Mouse (Mus musculus): ENCODE data around the gene Ces3a. TPM values are rescaled to one million over a fixed set of nuclear protein-coding genes. Genes with fewer than 3 reads are reported as not detected.
"Not testable (repeated sequence)": the region's sequence is repeated elsewhere in the genome, so short reads cannot be mapped to it uniquely, and the experiment has no call there.

The Ces3a gene
- total RNA-seq, 2 experiments from 2014 or later: not detected

- intact Hi-C loops (cut with DNase I): no loop called here
- DNase-seq: no peak
Measured at GRCm38 (mm10) chr8:105088581-105088980, 40.2 kb downstream of the Ces3a start.

DNA sequence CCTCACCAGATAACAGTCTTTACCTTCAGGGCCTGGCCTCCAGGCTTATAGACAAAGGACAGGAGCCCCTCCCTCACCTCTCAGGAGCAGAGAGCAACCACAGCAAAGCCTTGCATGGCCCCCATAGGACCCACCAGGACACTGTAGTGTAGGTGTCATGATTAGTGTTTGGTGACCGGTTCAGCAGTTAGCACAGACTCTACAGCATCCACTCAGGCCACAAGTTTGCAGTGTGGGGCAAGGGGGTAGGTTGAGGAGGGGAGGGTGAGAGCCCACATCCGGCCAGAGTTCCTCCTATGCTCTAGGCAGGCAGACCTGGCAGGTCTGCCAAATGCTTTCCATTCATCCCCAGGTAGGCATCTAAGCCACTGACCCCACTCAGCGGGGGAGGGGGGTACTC is 45.6 kb downstream of the Ces3a start:
- intact Hi-C loops (cut with DNase I): no loop called here
- no peak for DNase-seq

DNA sequence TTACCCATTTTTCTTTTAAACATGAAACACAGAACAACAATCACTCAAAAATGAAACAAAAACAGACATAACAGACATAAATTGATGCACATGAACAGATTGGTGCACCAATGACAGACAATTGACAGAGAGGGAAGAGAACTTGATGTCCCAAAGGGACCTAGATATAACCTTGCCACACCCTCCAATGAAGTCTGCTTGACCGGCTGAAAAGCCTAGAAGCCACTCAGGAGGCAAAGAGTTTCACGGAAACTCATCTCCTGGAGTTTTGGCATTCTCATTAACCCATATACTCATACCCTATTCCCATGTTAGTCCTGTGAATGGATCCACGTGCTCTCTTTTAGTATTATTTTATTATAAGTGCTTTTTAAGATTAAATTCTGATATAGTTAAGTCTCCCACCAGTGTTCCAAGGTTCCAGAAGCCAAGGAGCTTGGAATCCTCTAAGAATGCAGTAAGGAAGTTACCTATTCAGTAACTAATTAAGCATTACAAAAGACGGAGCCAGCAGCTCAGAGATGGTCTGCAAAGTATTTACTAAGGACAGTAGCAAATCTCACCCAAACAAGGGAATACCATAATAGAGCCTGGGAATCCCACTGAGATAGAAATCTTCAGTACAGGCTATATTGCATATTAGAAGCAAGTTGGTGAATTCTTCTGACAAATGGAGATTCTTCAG is 53.8 kb downstream of the Ces3a start:
- intact Hi-C loops (cut with DNase I); DNase-seq: not testable (repeated sequence)

DNA sequence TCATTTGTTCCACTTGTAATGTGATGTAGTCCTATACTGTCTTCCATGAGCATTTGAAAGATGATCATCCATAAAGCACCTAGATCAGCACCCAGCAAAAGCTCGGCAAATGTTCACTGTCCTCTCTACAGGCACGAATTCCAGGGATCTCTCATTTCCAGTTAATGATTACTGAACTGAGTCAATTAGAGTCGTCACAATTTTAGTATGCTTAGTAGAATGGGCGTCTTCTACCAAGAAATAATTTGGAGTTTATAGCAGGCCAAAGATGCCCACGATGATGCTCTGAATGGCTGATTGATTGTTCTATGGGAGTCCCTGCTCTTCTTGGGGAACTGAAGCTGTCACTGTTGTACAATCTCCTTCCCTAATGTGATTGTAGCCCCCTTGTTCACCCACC is 55.3 kb downstream of the Ces3a start:
- intact Hi-C loops (cut with DNase I); DNase-seq: not testable (repeated sequence)

DNA sequence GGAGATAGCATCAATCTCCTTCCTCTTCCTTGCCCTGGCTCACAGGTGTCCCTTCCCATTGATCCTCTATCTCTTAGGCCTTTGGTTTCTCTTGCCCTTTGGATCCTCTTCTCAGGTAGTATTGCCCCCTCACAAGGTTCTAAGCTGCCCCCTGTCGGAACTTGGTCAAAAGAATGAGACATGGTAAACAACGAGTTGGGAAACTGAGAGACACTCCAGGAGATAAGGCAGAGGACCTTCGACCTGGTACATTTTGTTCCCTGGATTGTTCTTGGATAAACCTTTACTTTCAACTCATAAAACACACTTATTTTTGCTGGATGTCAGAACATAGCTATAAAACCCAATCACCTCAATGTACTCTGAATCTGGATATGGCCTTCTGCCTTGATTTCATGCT is 55.8 kb downstream of the Ces3a start:
- DNase-seq: no peak
- intact Hi-C loops (cut with DNase I): no loop called here

Other genes with a start within 250 kb of the Ces3a start
- under 1 TPM; 0.39 to 0.43 TPM for gene Ces2b, start 217.0 kb upstream of the Ces3a start, total RNA-seq (2021)
- not detected for gene Ces2c, start 201.5 kb upstream of the Ces3a start, total RNA-seq (2021)
- 1 to 10 TPM; 1.0 TPM for gene Ces2e, start 122.3 kb upstream of the Ces3a start, total RNA-seq (2021)
- under 1 TPM in 1 of 2 experiments, not detected in 1; 0.12 TPM for gene Ces2f, start 101.2 kb upstream of the Ces3a start, total RNA-seq (2021)
- gene Ces2g, start 86.9 kb upstream of the Ces3a start, total RNA-seq (2021): 1 to 10 TPM; 3.4 to 4.9 TPM
- gene Ces2h, start 47.7 kb upstream of the Ces3a start, total RNA-seq (2021): not detected
- gene Ces3b, start 35.2 kb downstream of the Ces3a start, total RNA-seq (2021): not detected
- not detected for gene Ces4a, start 83.2 kb downstream of the Ces3a start, total RNA-seq (2021)
- gene Cbfb, start 122.1 kb downstream of the Ces3a start, total RNA-seq (2021): 10 to 100 TPM; 24.4 to 27.9 TPM
- 10 to 100 TPM; 16.7 to 22.0 TPM for gene D230025D16Rik, start 176.5 kb downstream of the Ces3a start, total RNA-seq (2021)
- 1 to 10 TPM; 5.1 to 5.6 TPM for gene B3gnt9, start 206.6 kb downstream of the Ces3a start, total RNA-seq (2021)
- 1 to 10 TPM; 6.3 to 7.2 TPM for gene Tradd, start 216.0 kb downstream of the Ces3a start, total RNA-seq (2021)
- 1 to 10 TPM; 2.4 to 3.1 TPM for gene Fbxl8, start 216.0 kb downstream of the Ces3a start, total RNA-seq (2021)
- gene Hsf4, start 221.2 kb downstream of the Ces3a start, total RNA-seq (2021): under 1 TPM; 0.73 to 0.96 TPM
- gene Nol3, start 227.5 kb downstream of the Ces3a start, total RNA-seq (2021): 10 to 100 TPM; 17.9 to 19.0 TPM
- 1 to 10 TPM; 1.5 to 3.2 TPM for gene 4931428F04Rik, start 241.3 kb downstream of the Ces3a start, total RNA-seq (2021)
- gene Exoc3l, start 247.5 kb downstream of the Ces3a start, total RNA-seq (2021): 1 to 10 TPM; 8.5 to 8.6 TPM
- gene E2f4, start 249.1 kb downstream of the Ces3a start, total RNA-seq (2021): 10 to 100 TPM; 21.9 to 24.8 TPM